Mouse (Mus musculus) neural tube, embryonic 13.5 days (tissue): ENCODE data around the gene Fbxl16. TPM values are rescaled to one million over a fixed set of nuclear protein-coding genes. Genes with fewer than 3 reads are reported as not detected.

Experiments
- ATAC-seq: fragments of 200-750 bp; cut with Nextera tagmentation; 2 replicates; pipeline ENCODE4 v1.8.0; 2017; ENCODE audit warnings: low read depth, mild to moderate bottlenecking, moderate TSS enrichment, moderate library complexity
- H3K27ac ChIP-seq: fragments of 300-500 bp; sonication (generic); replicated peaks from 2 replicates; pipeline ENCODE4 v1.5.1; 2015; ENCODE audit warnings: moderate library complexity, mild to moderate bottlenecking, inconsistent platforms
- H3K27me3 ChIP-seq: fragments of 300-500 bp; sonication (generic); 2 replicates; pipeline ENCODE4 v1.6.1; 2015; ENCODE audit warnings: mild to moderate bottlenecking, inconsistent platforms
- H3K36me3 ChIP-seq: fragments of 300-500 bp; sonication (generic); 2 replicates; pipeline ENCODE4 v1.6.1; 2015; ENCODE audit warnings: mild to moderate bottlenecking, inconsistent platforms
- H3K4me1 ChIP-seq: fragments of 300-500 bp; sonication (generic); replicated peaks from 2 replicates; pipeline ENCODE4 v1.6.1; 2015; ENCODE audit warnings: inconsistent platforms
- H3K4me2 ChIP-seq: fragments of 300-500 bp; sonication (generic); 2 replicates; pipeline ENCODE4 v1.6.1; 2015; ENCODE audit warnings: inconsistent platforms, mild to moderate bottlenecking, moderate library complexity
- H3K4me3 ChIP-seq: fragments of 300-500 bp; sonication (generic); 2 replicates; pipeline ENCODE4 v1.5.1; 2015; ENCODE audit warnings: mild to moderate bottlenecking, inconsistent platforms
- H3K9ac ChIP-seq: fragments of 300-500 bp; sonication (generic); 2 replicates; pipeline ENCODE4 v1.6.1; 2015; ENCODE audit warnings: moderate library complexity, mild to moderate bottlenecking, inconsistent platforms
- H3K9me3 ChIP-seq: fragments of 300-500 bp; sonication (generic); 2 replicates; pipeline ENCODE4 v1.6.1; 2016; ENCODE audit warnings: inconsistent platforms
- WGBS: fragments of 180-500 bp; shearing (Covaris S2); methylation state at CpG from one replicate; pipeline ENCODE4 v1.1.7; 2015; 5-methylcytosine and 5-hydroxymethylcytosine counted together
- polyA plus RNA-seq: library from polyadenylated mRNA; unstranded; fragments of >200 nt; fragmentation: Nextera tagmentation; extraction: Ambion mirVana; gene quantifications from 2 replicates; pipeline ENCODE4 v1.2.1, GENCODE M21; 2015

Fbxl16 gene
- polyA plus RNA-seq, 1 experiment from 2014 or later: 31.8 TPM

DNA sequence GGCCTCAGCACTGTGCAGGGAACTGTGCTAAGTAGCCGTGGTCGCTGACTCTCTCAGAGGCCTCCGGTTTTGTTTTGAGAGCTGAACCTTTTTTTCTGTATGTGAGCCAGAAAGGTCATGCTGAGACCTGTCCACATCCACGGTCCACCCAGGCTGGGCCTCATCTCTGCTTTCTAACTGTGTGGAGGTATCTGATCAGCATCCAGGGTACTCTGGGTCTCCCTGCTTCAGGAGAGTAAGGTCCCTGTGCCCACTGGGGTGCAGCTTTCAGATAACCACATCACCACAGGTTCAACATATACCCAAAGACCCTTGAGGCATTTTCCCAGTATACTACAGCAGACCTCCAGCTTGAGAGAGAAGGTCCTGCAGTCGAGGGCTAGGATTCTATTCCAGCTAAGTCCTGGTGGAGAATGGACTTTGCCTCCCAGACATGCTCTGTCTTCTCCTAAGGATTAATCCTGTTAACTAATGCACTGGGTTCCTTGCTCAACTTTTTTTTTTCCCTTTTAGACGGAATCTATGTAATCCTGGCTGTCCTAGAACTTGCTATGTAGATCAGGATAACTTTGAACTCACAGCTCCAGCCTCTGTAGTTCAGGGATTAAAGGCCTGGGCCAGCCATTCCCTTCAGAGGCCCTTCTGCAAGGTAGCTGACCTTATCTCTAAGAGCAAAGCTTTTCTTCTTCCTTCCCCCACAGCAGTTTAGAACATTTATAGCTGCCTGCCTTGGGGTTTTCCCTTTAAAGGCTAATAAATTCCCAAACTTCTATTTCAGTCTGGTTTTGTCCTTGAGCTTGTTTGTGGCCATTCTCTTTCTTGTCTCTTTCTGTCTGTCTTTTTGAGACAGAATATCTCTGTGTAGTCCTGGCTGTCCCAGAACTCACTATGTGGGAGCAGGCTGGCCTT lies 53.1 kb downstream of the Fbxl16 start:
- Histone ChIP-seq H3K36me3 (no peaks in the 10 kb centered on the region), H3K27me3 (no peaks in the 10 kb centered on the region), H3K4me3 (peak overlapping the region; percentile 68), H3K4me2 (peak overlapping the region; percentile 88), H3K27ac (peak overlapping the region; percentile 90), H3K4me1 (peaks cover 19% of the 10 kb centered on the region), H3K9me3 (no peaks in the 10 kb centered on the region), H3K9ac (peak overlapping the region; percentile 83)
- peak; percentile 1; the same call in 1 of the 2 replicates for ATAC-seq
- 13% methylated on average over 6 of the region's 6 CpGs for WGBS

DNA sequence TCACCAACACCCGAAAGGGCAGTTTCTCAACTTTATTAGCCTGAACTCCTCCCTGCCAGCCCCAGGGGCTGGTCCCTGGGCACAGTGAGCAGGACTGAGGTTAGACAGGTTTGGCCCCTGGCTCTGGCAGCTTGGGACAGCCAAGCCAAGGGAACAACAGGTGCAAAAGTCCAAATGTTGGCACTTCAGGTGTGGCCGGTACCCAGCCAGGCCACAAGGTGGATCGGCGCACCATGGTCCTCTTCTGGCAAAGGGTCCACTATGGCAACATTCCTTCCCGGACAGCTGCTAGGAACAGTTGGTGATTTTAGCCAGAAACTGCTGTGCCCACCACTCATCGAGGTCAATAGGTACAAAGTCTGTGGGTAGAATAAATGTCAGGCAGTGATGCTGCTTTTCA lies 54.8 kb downstream of the Fbxl16 start:
- Histone ChIP-seq H3K4me1 (peaks cover 28% of the 10 kb centered on the region), H3K4me3 (no peak overlapping the region), H3K9me3 (no peaks in the 10 kb centered on the region), H3K4me2 (no peak overlapping the region), H3K9ac (no peak overlapping the region), H3K36me3 (no peaks in the 10 kb centered on the region), H3K27me3 (no peaks in the 10 kb centered on the region), H3K27ac (no peak overlapping the region)
- ATAC-seq: no peak
- WGBS: 92% methylated on average over 6 of the region's 6 CpGs

DNA sequence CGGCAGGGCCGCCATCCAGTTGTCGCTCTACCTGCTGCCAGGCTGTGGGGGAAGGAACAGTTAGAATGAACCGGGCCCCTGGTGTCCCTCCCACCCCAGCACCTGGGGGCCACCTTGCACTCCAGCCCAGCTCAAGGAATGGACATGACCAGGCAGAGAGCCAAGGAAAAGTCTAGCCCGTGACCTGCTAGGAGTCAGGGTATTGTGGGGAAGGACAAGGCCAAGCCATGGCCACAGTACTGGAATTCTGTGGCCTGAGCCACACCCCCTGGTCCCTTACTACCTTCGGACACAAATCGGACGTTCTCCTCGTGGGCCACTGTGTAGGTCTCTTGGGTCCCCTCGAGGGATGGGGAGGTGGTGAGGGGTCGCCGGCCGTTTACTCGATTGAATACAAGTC lies 55.4 kb downstream of the Fbxl16 start:
- Histone ChIP-seq H3K36me3 (no peaks in the 10 kb centered on the region), H3K9me3 (no peaks in the 10 kb centered on the region), H3K4me1 (peaks cover 33% of the 10 kb centered on the region), H3K4me3 (no peak overlapping the region), H3K27me3 (no peaks in the 10 kb centered on the region), H3K4me2 (no peak overlapping the region), H3K27ac (no peak overlapping the region), H3K9ac (no peak overlapping the region)
- ATAC-seq: no peak
- WGBS: 92% methylated on average over 14 of the region's 14 CpGs

GRCm38 (mm10) chr17:25865288-25865687 lies 56.4 kb downstream of the Fbxl16 start:
- Histone ChIP-seq H3K4me2 (no peak overlapping the region), H3K4me1 (peaks cover 30% of the 10 kb centered on the region), H3K36me3 (no peaks in the 10 kb centered on the region), H3K4me3 (no peak overlapping the region), H3K9ac (no peak overlapping the region), H3K9me3 (no peaks in the 10 kb centered on the region), H3K27me3 (no peaks in the 10 kb centered on the region), H3K27ac (no peak overlapping the region)
- no peak for ATAC-seq
- WGBS: 91% methylated on average over 11 of the region's 11 CpGs

DNA sequence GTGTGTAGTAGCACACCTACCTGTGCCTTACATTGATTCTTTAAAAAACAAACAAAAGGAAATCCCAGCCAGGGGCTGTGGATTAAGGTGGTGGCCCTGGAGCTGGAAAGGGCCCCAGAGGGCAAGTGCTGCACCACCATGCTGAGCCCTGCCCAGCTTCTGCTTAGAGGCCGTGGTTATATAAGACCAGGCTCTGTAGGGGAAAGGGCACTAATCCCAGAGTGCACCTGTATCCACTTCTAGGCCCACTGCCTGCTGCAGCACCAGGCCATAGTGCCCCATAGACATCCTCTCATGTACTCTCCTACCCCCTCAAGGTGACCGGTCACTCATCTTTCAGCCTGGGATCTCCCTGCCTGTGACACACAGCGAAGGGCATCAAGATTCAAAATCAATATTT lies 57.3 kb downstream of the Fbxl16 start:
- no peak overlapping the region for H3K4me2 ChIP-seq
- H3K4me3 ChIP-seq: 0 out of 2 replicates have a peak overlapping the region, but pooled peaks have one; percentile 0
- no peaks in the 10 kb centered on the region for H3K9me3 ChIP-seq
- no peak for ATAC-seq
- H3K4me1 ChIP-seq: peaks cover 22% of the 10 kb centered on the region
- no peak overlapping the region for H3K9ac ChIP-seq
- H3K36me3 ChIP-seq: no peaks in the 10 kb centered on the region
- no peaks in the 10 kb centered on the region for H3K27me3 ChIP-seq
- H3K27ac ChIP-seq: no peak overlapping the region
- WGBS: 97% methylated on average over 3 of the region's 3 CpGs

DNA sequence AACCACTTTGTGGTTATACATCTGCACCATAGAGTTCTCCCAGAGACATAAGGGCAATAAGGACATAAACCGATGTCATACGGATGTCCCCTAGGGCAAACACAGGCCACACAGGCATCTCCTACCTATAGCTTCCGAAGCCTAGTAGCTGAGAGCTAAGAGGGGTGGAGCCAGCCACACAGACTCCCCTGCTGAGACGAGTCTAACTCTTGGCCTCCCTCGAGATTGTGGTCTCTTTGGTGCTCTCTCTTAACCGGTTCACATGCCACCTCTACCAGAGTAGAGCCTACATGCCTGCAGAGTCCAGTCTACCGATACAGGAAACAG lies 58.6 kb downstream of the Fbxl16 start:
- Histone ChIP-seq H3K27me3 (no peaks in the 10 kb centered on the region), H3K9ac (peak overlapping the region; percentile 80), H3K4me1 (peaks cover 14% of the 10 kb centered on the region), H3K27ac (no peak overlapping the region), H3K4me2 (peak overlapping the region; percentile 98), H3K4me3 (peak overlapping the region; percentile 76), H3K9me3 (no peaks in the 10 kb centered on the region), H3K36me3 (no peaks in the 10 kb centered on the region)
- ATAC-seq: no peak
- whole genome bisulfite sequencing: 8% methylated on average over 7 of the region's 7 CpGs

DNA sequence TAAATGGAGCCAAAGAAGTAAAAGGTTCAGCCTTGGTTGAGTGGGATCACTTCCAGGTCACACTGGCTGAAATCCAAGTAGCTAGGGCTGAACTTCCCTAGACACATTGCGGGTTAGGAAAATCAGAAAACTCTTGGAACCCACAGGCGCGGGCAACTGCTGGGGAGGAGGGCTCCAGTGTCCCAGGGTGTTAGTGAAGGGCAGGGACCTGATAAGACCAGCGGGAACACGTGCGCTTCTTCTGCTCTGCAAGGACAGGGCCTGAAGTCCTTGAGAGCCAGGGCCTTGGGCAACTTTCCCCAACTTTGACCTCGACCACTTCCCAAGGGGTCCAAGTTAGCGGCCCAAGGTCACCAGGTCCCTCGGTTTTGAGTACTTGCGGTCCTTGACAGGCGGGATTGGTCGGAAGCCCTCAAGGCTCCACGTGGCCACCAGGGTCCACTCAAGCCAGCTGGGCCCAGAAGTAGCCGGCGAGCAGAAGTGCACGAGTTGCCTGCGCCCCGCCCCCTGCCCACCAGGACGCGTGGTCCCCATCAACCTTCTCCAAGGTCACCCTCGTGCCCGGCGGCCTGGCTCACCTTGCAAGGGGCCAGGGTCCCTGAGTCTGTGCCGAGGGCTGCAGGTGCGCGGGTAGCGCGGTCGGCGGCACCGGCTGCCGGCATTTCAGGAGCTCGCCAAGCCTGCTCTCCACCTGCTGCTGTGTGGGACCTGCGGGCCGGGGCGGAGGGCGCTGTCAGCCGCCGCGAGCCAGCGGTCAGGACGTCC lies 59.1 kb downstream of the Fbxl16 start:
- H3K9ac ChIP-seq: peak overlapping the region; percentile 80
- peak overlapping the region; percentile 76 for H3K4me3 ChIP-seq
- H3K4me1 ChIP-seq: peaks cover 14% of the 10 kb centered on the region
- peak; percentile 57 for ATAC-seq
- 0 out of 2 replicates have a peak overlapping the region, but pooled peaks have one; percentile 34 for H3K27ac ChIP-seq
- H3K27me3 ChIP-seq: no peaks in the 10 kb centered on the region
- no peaks in the 10 kb centered on the region for H3K36me3 ChIP-seq
- no peaks in the 10 kb centered on the region for H3K9me3 ChIP-seq
- peak overlapping the region; percentile 98 for H3K4me2 ChIP-seq
- WGBS: 2% methylated on average over 40 of the region's 42 CpGs

GRCm38 (mm10) chr17:25868601-25869191 lies 59.8 kb downstream of the Fbxl16 start, which contains the start of gene Mcrip2:
Mcrip2 (minus strand) TSS chr17:25868764.
- Histone ChIP-seq H3K27me3 (no peaks in the 10 kb centered on the region), H3K4me1 (peaks cover 15% of the 10 kb centered on the region), H3K27ac (peak within 1 kb of the TSS; percentile 59), H3K9me3 (no peaks in the 10 kb centered on the region), H3K4me2 (peak within 1 kb of the TSS; percentile 98), H3K36me3 (no peaks in the 10 kb centered on the region), H3K4me3 (peak within 1 kb of the TSS; percentile 76), H3K9ac (peak within 1 kb of the TSS; percentile 80)
- WGBS: under 1% methylated on average over 24 of the region's 24 CpGs
- ATAC-seq: peak; percentile 88

GRCm38 (mm10) chr17:25869498-25869897 lies 60.6 kb downstream of the Fbxl16 start:
- Histone ChIP-seq H3K27me3 (no peaks in the 10 kb centered on the region), H3K9me3 (no peaks in the 10 kb centered on the region), H3K9ac (no peak overlapping the region), H3K4me3 (no peak overlapping the region), H3K4me2 (no peak overlapping the region), H3K36me3 (no peaks in the 10 kb centered on the region), H3K4me1 (peaks cover 22% of the 10 kb centered on the region), H3K27ac (no peak overlapping the region)
- ATAC-seq: no peak
- WGBS: 87% methylated on average over 8 of the region's 8 CpGs

GRCm38 (mm10) chr17:25869954-25870353 lies 61.1 kb downstream of the Fbxl16 start:
- H3K27me3 ChIP-seq: no peaks in the 10 kb centered on the region
- no peak overlapping the region for H3K4me2 ChIP-seq
- no peak for ATAC-seq
- no peak overlapping the region for H3K9ac ChIP-seq
- H3K36me3 ChIP-seq: no peaks in the 10 kb centered on the region
- H3K27ac ChIP-seq: no peak overlapping the region
- no peaks in the 10 kb centered on the region for H3K9me3 ChIP-seq
- WGBS: 88% methylated on average over 2 of the region's 2 CpGs
- H3K4me1 ChIP-seq: peaks cover 22% of the 10 kb centered on the region
- H3K4me3 ChIP-seq: no peak overlapping the region
